22 mouse cellular contexts compared by ENCODE assay signal in the genomic region with DNA sequence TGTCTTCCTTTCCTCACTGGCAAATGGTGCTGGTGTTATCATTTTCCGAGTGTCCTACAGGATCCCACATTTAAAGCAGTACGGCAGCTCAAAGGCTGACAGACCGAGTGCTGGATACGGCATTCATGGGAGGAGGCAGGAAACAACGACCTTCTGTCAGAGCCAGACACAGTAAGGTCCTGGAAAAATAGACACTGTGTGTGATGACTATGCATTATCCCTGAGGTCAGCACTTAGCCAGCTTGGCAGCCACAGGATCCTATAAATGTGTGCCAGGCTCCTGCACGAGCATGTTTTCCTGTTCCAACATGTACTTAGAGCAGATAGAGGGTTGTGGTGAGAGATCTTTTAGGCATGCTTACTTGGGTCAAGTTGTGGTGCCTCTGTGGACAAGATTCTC. TPM values are rescaled to one million over a fixed set of nuclear protein-coding genes. Genes with fewer than 3 reads are reported as not detected.
DNase-seq lines count a peak whose midpoint lies in the region; ATAC-seq lines count a peak whose summit lies in the region.
"Had no signal": no experiment of that assay in that cellular context is flagged by ENCODE, and none has a peak within 500 bp of the region (broad histone marks: within the 10 kb centered on the region; RNA-seq: fewer than 3 reads in every experiment).

No protein-coding gene starts in this region.

- DNase-seq in frontal cortex, postnatal 10 days (ENCODE audit: low spot score in 2 of 2), result no peak
- DNase-seq in neural tube, embryonic 11.5 days (ENCODE audit: low spot score), result no peak
- no peak for DNase-seq in neural tube, embryonic 10.5 days (ENCODE audit: extremely low spot score, low spot score)
- peak; percentile 15 to 16 for DNase-seq in cerebellum, postnatal 36 days
- DNase-seq in spleen, postnatal 4 days (ENCODE audit: low spot score in 2 of 2), result no peak
- no peak for DNase-seq in ovary, postnatal 36 days (ENCODE audit: low spot score)

- no peak overlapping the region for H3K27ac ChIP-seq in neural tube, embryonic 11.5 days (ENCODE audit: low read depth, low read length)
- H3K27ac ChIP-seq: forebrain, embryonic 13.5 days; gastrocnemius, adult 2 months; heart, adult 2 months; hindbrain, embryonic 15.5 days; lung, embryonic 15.5 days; neural tube, embryonic 12.5 days; stomach, embryonic 15.5 days had no signal

- H3K9me3 ChIP-seq in neural tube, embryonic 11.5 days (ENCODE audit: control insufficient read depth, low read length), result no peaks in the 10 kb centered on the region
- H3K9me3 ChIP-seq: forebrain, embryonic 13.5 days; hindbrain, embryonic 15.5 days; lung, embryonic 15.5 days; neural tube, embryonic 12.5 days; stomach, embryonic 15.5 days had no signal

- no peak overlapping the region for H3K4me2 ChIP-seq in neural tube, embryonic 11.5 days (ENCODE audit: low read depth)
- H3K4me2 ChIP-seq: forebrain, embryonic 13.5 days; hindbrain, embryonic 15.5 days; lung, embryonic 15.5 days; neural tube, embryonic 12.5 days; stomach, embryonic 15.5 days had no signal

- 77% methylated on average over 6 of the region's 6 CpGs for WGBS in neural tube, embryonic 11.5 days

- H3K9ac ChIP-seq in neural tube, embryonic 11.5 days (ENCODE audit: low read length), result no peak overlapping the region
- H3K9ac ChIP-seq: forebrain, embryonic 13.5 days; hindbrain, embryonic 15.5 days; lung, embryonic 15.5 days; neural tube, embryonic 12.5 days; stomach, embryonic 15.5 days had no signal

- H3K4me1 ChIP-seq in neural tube, embryonic 11.5 days (ENCODE audit: control insufficient read depth, insufficient read depth, low read length), result no peaks in the 10 kb centered on the region
- H3K4me1 ChIP-seq: forebrain, embryonic 13.5 days; hindbrain, embryonic 15.5 days; lung, embryonic 15.5 days; neural tube, embryonic 12.5 days; stomach, embryonic 15.5 days had no signal

- no peak overlapping the region for H3K4me3 ChIP-seq in neural tube, embryonic 11.5 days (ENCODE audit: low read depth, low read length)
- H3K4me3 ChIP-seq: forebrain, embryonic 13.5 days; gastrocnemius, adult 2 months; heart, adult 2 months; hindbrain, embryonic 15.5 days; lung, embryonic 15.5 days; neural tube, embryonic 12.5 days; stomach, embryonic 15.5 days had no signal

- peak; percentile 55; the same call in 1 of the 2 replicates for ATAC-seq in frontal cortex, adult (ENCODE audit: low TSS enrichment)
- ATAC-seq in neural tube, embryonic 11.5 days (ENCODE audit: insufficient read depth, low FRiP score, low TSS enrichment), result peak; percentile 28; the same call in 1 of the 2 replicates
- ATAC-seq in megakaryocyte progenitor cell, adult 5-6 weeks (replicated peaks; ENCODE audit: poor library complexity), result peak; percentile 44

- no peaks in the 10 kb centered on the region for H3K36me3 ChIP-seq in neural tube, embryonic 11.5 days (ENCODE audit: control insufficient read depth, insufficient read depth, low read length)
- H3K36me3 ChIP-seq: hindbrain, embryonic 15.5 days; lung, embryonic 15.5 days; neural tube, embryonic 12.5 days; stomach, embryonic 15.5 days had no signal

- H3K27me3 ChIP-seq in neural tube, embryonic 11.5 days (ENCODE audit: control insufficient read depth, insufficient read depth, low read length), result no peaks in the 10 kb centered on the region
- H3K27me3 ChIP-seq: forebrain, embryonic 13.5 days; hindbrain, embryonic 15.5 days; lung, embryonic 15.5 days; neural tube, embryonic 12.5 days; stomach, embryonic 15.5 days had no signal

RNA-seq across cellular contexts. Expression of a gene that starts 24.0 kb away (rescaled TPM):
- not detected in 2 replicates for polyA plus RNA-seq in neural tube, embryonic 11.5 days (2014; fragmentation: Nextera tagmentation; extraction: Ambion mirVana)
- total RNA-seq in megakaryocyte progenitor cell, adult 5-6 weeks (2015), result not detected in 2 replicates
- total RNA-seq in megakaryocyte progenitor cell, adult 5-6 weeks (2017), result not detected in 2 replicates
- total RNA-seq: adrenal gland, postnatal 4 days; gastrocnemius, adult 2 months; heart, adult 2 months; layer of hippocampus, postnatal 25 days; left cerebral cortex, postnatal 25 days had no signal
- polyA plus RNA-seq: forebrain, embryonic 13.5 days; heart, adult 2 months; heart, postnatal 0 days; hindbrain, embryonic 15.5 days; liver, adult 2 months; lung, embryonic 15.5 days; midbrain, embryonic 14.5 days; neural tube, embryonic 12.5 days; stomach, embryonic 15.5 days had no signal

RNA-seq across cellular contexts. Expression of a gene that starts 32.8 kb away (rescaled TPM):
- not detected in 2 replicates for polyA plus RNA-seq in neural tube, embryonic 11.5 days (2014; fragmentation: Nextera tagmentation; extraction: Ambion mirVana)
- total RNA-seq in megakaryocyte progenitor cell, adult 5-6 weeks (2015), result not detected in 2 replicates
- total RNA-seq in megakaryocyte progenitor cell, adult 5-6 weeks (2017), result 0.25 TPM in 1 of 2 replicates, not detected in the other
- total RNA-seq: layer of hippocampus, postnatal 25 days; left cerebral cortex, postnatal 25 days had no signal
- polyA plus RNA-seq: forebrain, embryonic 13.5 days; heart, postnatal 0 days; hindbrain, embryonic 15.5 days; large intestine, adult 2 months; midbrain, embryonic 14.5 days; neural tube, embryonic 12.5 days had no signal

RNA-seq across cellular contexts. Expression of a gene that starts 45.7 kb away (rescaled TPM):
- polyA plus RNA-seq in neural tube, embryonic 11.5 days (2014; fragmentation: Nextera tagmentation; extraction: Ambion mirVana), result not detected in 2 replicates
- total RNA-seq in megakaryocyte progenitor cell, adult 5-6 weeks (2015), result 15.8 and 18.2 TPM in 2 replicates
- total RNA-seq in megakaryocyte progenitor cell, adult 5-6 weeks (2017), result 13.2 and 18.4 TPM in 2 replicates
- total RNA-seq: gastrocnemius, adult 2 months; layer of hippocampus, postnatal 25 days; left cerebral cortex, postnatal 25 days had no signal
- polyA plus RNA-seq: forebrain, embryonic 13.5 days; large intestine, adult 2 months; midbrain, embryonic 14.5 days had no signal

Comparison
In these comparisons a context has a peak if more than half of its experiments do, and no peak if none do; other contexts are left out.
1. DNase-seq: peak in cerebellum, postnatal 36 days (2 of 2); none in frontal cortex, postnatal 10 days (0 of 2), neural tube, embryonic 11.5 days (single experiment), neural tube, embryonic 10.5 days (single experiment), spleen, postnatal 4 days (0 of 2) and ovary, postnatal 36 days (single experiment).
2. Peak in every context shown above with its lines, with median percentiles within 50 percentile points of each other: ATAC-seq.